Mouse (Mus musculus) right cerebral cortex, adult 18-20 months (tissue): ENCODE data around the gene Hhat.
A peak's percentile ranks its signal among the peaks of the same experiment; 100 is the strongest.

Experiments used
- DNase-seq: peaks from one replicate; pipeline ENCODE4 v3.0.0; 2022; ENCODE audit warnings: mixed read lengths

The Hhat gene

DNA sequence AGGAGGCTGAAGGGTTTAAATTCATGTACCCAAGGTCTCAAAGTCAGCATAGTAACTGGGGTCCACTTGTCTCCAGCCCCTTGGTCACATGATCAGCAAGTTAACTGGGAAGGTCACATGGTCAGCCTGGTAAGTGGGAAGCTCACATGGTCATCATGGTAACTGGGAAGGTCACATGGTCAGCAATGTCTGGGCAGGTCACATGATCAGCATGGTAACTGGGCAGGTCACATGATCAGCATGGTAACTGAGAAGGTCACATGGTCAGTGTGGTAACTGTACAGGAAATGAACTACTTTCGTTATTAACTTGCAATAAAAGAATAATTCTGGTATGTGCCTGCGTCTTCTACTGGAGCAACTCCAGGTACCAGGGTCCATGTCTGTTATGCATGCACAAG is 29.1 kb downstream of the Hhat start:
- no peak for DNase-seq

DNA sequence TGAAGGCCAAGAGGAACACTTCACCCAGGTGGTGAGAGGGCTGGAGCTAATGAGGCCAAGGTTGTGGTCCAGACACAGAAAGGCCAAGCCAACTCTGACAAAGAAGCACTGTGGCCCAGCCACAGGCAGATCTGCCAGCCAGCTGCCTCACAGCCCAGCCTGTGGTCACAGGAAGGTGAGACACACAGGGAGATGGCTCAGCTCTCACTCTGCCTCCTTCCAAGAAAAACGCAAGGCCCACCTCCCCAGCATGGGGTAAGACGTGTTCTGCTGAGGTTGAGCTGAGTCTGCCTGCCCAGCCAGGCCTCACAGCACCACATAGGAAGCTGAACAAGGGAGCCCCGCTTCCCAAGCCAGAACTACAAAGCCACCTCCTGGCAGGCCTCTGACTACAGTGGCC is 34.5 kb downstream of the Hhat start:
- DNase-seq, result no peak

DNA sequence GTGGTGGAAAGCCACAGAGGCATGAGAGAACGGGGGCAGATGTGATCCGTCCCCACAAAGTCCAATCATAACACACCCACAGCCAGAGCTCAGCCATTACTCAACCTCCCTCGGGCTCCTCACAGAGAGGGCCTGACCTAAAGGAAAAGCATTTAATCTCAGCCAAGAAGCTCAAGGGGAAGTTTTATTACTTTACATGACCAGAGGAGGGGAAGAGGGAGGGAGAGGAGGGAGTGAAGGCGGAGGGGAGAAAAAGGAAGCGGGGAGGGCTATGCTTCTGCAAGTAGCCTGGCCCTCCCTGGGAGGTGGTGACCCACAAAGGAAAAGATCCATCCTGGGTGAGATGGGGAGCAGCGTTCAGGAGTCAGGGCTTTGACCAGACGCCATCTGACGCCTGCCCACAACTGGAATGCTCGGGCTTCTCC is 35.0 kb downstream of the Hhat start:
- no peak for DNase-seq

DNA sequence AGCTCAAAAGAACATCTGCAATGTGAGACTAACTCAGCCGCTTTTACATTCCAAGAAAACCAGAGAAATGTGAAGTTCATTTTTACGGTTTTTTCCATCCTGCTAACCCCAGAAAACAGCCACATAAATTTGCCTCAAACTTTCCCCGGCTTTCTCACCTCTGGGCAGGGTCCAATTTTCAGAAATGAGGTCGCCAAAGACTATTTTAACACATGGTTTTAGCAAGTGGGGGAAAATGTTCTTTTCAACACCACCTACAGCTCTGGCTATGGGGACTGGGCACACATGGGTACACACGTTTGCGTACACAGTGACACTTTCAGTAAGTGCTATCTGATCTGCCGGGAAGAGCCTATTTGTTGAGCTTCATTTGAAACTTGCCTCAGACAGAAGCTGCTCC is 40.5 kb downstream of the Hhat start:
- peak; percentile 56 for DNase-seq

DNA sequence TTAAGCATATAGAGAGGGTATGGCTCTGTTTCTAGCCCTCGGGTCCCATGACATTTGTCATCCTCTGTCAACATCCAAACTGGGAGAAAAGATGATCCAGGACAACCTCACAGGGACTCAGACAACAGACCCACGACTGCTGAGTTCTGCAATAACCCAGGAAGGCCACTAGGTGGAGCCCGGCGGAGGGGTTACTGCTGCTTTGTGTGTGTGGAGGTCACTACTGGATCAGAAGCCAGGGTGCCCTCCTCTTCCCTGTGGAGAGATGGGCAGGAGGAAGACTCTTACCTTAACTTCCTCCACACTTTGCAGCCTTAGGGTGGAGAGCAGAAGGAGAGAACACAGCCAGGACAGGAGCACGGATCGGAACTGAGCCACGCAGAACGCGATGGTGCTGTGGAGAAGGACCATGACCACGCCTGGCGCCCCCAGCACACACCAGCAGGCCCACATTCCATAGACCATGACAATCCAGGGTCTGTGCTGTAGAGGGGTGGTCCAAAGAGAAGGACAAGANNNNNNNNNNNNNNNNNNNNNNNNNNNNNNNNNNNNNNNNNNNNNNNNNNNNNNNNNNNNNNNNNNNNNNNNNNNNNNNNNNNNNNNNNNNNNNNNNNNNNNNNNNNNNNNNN is 43.9 kb downstream of the Hhat start:
- DNase-seq, result peak; percentile 55

DNA sequence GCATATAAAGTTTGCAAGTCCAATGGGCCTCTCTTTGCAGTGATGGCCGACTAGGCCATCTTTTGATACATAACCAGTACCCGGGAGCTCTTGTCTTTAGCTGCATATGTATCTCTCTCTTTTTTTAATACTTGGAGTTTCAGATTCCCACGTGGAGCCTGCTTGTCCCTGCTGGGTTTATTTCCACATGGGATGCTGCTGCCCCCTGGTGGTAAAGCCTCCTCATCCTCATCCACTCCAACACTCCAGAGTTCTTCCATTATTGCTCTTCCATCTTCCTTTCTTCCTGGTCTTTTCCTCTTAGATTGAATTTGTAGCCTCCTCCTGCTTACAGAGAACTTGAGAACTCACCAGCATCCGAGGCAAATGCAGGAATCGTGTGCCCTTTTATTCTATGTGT is 48.9 kb downstream of the Hhat start:
- peak; percentile 71 for DNase-seq

DNA sequence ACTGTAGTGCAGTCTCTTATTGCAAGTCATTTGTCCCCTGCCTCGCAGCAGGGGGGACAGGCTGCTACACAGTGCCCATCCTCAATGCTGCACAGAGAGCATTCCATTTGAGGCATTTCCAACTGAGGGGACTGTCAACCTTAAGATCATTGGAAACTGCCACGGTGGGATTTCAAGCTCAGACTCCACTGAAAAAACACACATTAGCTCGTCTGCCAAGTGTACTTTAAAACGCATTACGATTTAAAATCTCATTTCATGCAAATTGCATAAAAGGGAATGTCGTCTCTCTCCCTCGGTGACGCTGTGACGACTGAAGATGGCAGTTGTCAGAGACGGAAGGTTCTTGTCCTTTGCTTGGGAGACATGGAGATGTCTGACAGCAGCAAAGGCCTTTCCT is 50.9 kb downstream of the Hhat start:
- DNase-seq, result no peak

DNA sequence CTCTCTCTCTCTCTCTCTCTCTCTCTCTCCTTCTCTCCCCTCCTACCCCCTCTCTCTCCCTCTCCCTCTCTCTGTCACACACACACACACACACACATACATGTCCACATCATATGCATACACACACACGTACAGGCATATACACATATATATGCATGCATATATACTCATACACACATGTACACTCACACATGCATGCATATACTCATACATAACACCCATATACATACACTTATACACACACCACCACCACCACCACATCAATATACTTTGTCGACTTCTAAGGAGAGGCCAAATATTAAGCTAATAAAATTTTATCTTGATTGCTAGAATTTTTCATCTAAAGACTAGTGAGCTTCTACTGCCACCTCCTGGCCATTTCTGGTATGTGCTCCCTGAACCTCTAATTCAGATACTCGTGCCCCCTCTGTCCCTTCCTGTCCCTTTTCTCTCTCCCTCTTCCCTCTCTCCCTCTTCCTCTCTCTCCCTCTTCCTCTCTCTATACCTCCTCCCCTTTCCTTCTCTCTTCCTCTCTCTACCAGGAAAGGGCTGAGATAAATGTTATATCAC is 59.2 kb downstream of the Hhat start:
- DNase-seq, result peak; percentile 24

DNA sequence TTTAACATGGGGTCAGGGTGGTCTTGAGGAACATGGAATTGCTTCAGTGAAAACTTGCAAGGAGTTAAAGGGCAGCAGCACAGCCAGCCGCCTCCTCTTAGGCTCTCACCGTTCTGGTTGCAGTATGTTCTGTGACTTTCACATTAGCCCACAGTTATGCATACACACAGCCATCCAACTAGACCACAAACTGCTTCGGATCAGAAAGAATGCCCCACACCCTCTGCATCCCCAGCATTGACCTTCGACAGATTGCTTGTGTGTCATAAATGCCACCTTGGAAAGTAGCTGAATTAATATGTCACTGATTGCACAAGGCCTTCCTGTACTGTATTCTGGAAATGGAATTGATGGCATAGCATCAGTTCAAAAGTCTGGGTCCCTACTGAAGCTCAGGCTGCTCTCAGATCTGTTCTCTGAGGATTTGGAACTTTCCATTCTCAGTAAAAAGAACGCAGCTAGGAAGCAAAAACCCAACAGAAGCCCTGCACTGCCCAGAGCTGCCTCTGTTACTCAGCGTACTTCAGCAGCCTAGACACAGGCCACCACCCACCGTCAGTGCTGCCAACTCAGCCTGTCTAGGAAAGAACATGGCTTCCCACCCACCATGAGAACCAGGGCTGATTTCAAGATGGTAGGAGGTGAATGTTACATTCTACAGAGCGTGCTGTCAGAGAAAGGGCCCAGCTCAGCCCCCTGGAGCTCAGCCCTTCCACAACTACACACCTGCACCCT is 70.5 kb downstream of the Hhat start:
- DNase-seq, result no peak

DNA sequence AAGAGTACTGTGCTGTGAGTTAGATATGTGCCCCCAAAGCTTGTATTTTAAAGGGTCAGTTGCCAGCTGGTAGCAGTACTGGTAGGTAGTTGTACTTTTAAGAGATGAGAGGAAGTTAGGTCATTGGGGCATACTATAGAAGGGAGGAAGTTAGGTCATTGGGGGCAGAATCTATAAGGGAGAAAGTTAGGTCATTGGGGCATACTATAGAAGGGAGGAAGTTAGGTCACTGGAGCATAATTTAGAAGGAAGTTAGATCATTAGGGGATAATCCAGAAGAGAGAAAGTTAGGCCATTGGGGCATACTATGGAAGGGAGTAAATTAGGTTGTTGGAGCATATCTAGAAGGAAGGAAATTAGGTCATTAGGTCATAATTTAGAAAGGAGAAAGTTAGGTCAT is 71.9 kb downstream of the Hhat start:
- DNase-seq, result no peak

DNA sequence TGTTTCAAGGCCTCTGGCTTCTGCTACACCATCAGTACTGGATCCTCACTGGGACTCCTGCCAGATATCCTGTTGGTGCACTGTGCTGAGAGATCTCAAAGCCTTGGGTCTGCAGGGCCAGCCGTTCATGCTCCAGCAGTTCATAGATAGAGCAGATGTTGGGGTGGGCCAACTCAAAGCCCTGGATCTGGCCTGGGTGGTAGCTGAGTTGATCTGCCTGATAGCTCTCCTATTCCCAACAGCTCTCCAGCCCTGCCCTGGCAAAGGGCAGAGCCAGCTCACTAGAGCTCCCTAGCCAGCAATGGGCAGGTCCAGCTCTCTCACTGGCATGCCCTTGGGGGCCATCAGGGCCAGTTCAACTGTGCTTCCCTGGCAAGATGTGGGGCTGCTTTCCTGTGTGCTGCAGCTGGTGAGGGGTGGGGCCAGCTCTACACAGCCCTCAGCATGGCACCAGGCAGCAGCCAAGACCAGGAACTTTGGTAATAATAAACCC is 74.6 kb downstream of the Hhat start:
- no peak for DNase-seq

DNA sequence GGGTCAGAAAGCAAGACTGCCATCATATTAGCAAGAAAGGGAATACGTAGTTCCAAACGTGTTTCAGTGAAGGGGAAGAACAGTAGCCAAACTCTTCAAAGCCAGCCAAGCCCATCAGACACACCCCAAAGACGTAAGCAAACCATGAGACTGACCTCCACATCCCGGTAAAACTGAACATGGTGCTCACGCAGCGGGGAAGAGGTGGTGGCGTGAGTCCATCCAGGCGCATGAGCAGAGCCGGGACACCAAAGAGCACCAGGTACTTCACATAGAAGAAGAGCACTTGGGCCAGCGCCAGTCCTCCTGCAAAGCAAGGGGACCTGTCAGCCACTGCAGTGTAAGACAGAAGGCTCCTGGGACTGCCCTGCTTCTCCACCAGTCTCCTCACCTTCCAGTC is 77.4 kb downstream of the Hhat start:
- DNase-seq, result no peak

DNA sequence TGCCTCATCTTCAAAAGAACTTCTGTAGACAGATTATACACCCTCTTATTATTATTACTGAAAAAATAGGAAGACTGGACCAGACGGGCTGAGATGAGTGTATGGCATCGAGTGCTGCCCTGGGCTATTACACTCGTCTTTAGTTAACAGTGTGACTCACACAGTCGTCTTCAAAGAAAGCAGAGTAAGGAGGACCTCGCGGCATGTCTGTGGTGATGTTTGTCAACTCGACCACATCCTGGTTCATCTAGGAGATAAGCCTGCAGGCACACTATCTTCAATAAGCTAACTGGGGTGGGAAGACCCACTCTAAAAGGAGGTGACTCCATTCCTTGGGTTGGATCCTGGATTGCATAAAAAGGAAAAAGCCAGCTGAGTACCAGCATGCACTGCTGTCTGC is 78.0 kb downstream of the Hhat start:
- no peak for DNase-seq

DNA sequence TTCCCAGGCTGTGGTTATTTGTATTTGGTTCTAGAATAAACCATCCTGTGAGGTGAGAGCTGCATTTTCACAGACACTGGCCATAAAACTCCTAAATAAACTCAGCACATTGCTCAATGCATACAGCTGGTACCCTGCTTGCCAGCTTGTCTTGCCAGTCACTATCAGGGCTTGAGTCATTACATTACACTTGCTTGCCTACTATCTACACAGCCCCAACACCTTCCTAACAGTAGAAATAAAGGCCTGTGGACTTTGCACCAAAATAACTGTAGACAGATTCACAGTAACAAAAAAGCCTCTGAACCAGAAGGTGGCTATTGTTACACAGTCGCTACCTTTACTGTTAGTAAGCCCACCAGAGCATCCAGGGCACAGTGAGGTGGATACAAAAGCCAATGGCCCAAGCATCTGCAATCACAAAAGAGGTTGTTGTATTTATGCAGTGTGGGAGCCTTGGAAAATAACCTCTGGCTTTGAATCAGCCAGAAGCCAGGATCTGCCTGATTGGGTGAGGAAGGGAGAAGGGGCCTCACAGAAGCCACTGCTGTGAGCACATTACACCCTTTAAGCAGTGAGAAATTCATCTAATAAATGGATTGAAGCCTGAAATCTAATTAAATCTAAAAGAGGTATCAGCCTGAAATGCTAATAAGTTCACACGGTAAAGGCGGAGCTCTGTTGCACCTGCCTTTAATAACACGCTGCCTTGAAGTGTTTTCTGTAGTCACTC is 88.6 kb downstream of the Hhat start:
- no peak for DNase-seq

DNA sequence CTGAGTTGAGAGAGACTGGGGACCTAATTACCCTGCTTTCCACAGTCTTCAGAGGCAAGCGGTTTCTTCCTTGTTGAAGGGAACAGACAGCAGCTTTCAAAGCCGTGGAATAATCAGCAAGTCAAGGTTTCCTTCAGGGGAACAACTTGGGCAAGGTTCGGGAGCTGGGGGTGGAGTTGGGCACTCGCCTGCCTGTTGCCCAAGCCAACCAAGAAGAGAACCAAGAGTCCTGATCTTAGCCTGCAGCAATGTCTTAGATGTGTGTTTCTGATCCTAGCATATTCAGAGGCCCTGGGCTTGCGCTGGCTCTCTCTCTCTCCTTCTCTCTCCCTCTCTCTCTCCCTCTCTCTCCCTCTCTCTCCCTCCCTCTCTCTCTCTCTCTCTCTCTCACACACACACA is 93.8 kb downstream of the Hhat start:
- DNase-seq, result no peak

DNA sequence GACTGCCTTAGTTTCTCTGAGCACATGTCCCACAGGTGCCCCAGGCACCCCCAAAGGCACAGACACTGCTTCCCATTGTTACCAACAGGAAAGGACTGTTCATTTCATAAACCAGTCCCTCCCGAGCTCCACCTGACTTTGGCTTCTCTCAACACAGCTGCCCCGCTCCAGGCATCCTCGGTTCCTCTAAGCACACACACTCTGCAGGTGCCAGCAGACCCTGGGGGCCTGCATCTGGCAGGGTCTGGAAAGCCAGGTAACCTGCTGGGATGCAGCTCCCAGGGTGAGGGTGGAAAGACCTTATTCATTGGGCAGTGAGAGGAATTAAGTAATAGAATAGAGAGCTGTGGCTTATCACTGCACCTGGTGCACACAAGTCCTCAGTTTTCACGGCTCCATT is 107.4 kb downstream of the Hhat start:
- DNase-seq, result no peak

DNA sequence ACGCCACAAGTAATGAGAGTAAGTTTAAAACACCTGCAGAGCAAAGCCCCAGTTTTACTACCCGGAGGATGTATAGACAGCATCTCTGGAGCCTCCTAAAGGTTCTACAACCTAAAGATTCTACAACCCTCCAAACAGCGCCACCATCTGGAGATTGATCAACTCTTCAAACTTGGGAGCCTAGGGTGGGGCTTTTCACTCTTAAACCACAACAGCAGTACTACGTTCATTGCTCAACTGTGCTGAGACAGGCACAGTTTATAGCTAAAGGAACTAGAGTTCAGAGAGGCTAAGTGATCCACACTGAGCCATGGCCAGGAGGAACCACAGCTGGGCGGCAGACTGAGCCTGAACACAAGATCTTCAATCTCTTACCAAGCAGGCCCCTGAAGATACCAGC is 107.9 kb downstream of the Hhat start:
- no peak for DNase-seq

DNA sequence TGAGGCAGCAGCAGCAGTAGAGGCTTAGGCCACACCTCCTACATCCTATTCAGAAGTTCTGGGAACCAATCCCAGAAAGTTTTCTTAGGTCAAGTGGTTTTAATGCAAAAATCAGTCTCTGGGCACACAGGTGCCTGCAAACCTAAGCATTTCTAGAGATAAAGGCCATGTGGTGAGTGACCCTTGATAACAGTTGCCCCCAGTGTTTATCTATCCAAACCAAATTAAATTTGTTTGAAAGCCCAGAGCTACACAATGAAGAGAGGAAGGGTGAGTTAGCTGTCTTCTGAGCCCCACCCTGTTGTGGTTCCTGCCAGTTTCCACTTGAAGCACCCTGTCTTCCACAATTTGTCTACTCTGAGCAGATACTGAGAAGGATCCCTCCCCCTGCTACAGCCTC is 109.4 kb downstream of the Hhat start:
- DNase-seq, result no peak

DNA sequence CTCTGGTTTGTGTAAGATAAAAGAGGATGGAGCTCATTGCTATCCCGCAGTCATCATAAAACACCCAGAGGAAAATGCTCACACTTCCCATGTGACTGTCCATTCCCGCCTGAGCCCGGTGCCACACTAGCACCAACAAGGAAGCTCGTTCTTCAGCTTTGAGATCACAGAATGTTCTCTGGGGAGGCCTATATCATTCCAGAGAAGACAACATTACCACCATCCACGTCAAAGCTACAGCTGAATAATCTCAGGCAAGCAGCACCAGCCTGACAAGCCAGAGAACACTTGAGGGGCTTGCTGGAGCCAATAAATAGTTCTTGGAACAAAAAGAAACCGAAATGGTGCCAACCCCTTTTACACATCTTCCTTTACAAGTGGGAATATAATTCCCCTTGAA is 113.6 kb downstream of the Hhat start:
- DNase-seq, result no peak

DNA sequence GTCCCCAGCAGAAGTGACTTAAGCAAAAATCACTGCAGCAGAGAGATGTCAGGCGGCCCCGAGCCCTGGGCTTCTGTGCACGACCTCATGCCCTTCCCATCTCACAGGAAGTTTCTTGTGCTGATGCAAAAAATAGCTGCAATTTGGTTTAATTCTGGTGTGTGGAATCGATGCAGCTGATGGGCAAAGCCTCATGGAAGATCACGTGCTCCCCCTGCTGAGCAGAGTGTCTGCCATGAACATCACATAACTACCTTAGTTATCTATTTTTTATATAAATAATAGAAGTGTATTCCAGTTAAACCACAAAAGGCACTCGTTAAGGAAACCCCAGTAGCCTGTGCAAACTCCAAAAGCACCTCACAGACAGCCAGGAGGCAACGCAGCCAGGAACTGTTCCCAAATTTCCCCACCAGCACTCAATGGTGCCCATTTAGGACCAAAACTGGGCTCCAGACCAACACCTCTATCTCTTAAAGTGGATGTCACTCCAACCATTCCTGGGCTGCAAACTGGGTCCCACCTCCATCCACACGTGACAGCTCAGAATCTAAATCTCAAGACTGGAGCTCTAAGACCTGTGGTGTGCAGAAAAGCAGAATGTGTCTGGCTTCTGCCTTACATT is 118.9 kb downstream of the Hhat start:
- peak; percentile 38 for DNase-seq

DNA sequence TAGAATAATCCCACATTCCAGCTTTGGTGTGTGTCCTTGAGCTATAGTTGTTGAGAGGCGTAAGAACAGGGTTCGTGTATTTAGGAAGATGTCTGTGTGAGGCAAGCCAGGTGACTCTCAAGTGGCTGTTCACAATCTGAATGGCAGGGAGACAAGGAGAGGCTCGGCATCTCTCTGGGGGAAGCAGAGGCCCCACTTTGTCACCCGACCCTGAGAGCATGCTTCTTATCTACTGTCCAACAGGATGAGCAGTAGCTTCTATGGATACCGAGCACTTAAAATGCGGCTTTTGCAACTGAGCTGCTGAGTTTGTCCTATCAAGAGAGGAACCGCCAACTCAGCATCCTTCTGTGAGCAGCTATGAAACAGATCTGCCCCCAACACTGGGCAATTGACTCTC is 120.4 kb downstream of the Hhat start:
- no peak for DNase-seq

DNA sequence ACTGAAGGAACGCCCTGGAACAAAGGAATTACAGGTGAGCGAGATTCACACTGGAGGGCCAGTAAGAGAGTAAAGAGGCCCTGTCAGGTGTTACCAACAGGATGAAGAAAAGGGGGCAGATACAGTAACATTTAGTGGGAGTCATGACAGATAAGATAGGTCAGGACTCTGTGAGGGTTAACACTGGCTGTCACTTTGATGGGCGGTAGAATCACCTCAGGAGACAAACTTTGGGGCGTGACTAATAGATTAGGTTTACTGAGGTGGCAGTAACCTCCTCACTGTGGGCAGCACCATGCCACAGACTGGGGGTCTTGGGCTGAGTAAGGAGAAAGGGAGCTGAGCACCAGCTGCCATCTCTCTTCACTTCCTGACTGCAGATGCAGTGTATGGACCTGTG is 121.0 kb downstream of the Hhat start:
- DNase-seq, result no peak

DNA sequence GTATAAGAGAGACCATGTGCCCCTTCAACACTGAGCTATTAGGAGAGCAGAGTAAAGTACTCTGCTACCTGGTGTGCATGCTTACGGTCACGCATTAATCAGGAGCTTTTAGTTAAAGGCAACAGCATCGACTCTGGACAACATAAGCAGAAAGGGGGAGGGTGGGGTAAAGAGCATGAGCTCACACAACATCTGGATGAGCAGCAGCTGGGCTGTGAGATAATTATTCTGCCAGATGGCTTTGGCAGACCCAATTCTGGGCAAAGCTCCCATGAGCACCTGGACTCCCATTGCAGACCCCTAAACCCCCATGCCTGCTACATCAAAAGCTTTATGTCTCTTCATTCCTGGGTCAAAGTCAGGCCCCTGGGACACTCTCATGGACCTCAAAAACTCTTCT is 121.8 kb downstream of the Hhat start:
- no peak for DNase-seq
